Mouse (Mus musculus) olfactory bulb, adult 2 months (tissue): ENCODE data around the gene Fbxo27. TPM values are rescaled to one million over a fixed set of nuclear protein-coding genes. Genes with fewer than 3 reads are reported as not detected.

Experiments used
- H3K27ac ChIP-seq: fragments of 200-500 bp; 2 replicates; pipeline ENCODE4 v1.5.1; 2012; ENCODE audit warnings: low read depth, low read length; ENCODE audit not compliant: insufficient read depth
- H3K4me1 ChIP-seq: fragments of 200-500 bp; 2 replicates; pipeline ENCODE4 v1.6.1; 2012; ENCODE audit warnings: low read length; ENCODE audit not compliant: control insufficient read depth, insufficient read depth
- H3K4me3 ChIP-seq: fragments of 200-500 bp; 2 replicates; pipeline ENCODE4 v1.5.1; 2012; ENCODE audit warnings: mild to moderate bottlenecking, low read depth, low read length, moderate library complexity; ENCODE audit not compliant: insufficient read depth
- CTCF ChIP-seq: fragments of 200-500 bp; IDR thresholded peaks from 2 replicates; pipeline ENCODE4 v1.5.1; 2012; ENCODE audit warnings: low read depth, mild to moderate bottlenecking, low read length, moderate library complexity; ENCODE audit not compliant: insufficient read depth
- POLR2A ChIP-seq: fragments of 200-500 bp; IDR thresholded peaks from 2 replicates; pipeline ENCODE4 v1.6.1; 2012; ENCODE audit warnings: mild to moderate bottlenecking, low read depth, low read length, moderate library complexity; ENCODE audit not compliant: insufficient read depth
- WGBS: fragments of 180-500 bp; shearing (Covaris S2); methylation state at CpG from one replicate; pipeline ENCODE4 v1.1.7; 2018; 5-methylcytosine and 5-hydroxymethylcytosine counted together
- polyA plus RNA-seq: library from polyadenylated mRNA; stranded (reverse); fragments of >200 nt; gene quantifications from 2 replicates; pipeline ENCODE4 v1.2.4, GENCODE M21; 2012; ENCODE audit warnings: low replicate concordance; ENCODE audit not compliant: missing spikeins, insufficient read depth, insufficient read length

The Fbxo27 gene
- polyA plus RNA-seq, 1 experiment: not detected

DNA sequence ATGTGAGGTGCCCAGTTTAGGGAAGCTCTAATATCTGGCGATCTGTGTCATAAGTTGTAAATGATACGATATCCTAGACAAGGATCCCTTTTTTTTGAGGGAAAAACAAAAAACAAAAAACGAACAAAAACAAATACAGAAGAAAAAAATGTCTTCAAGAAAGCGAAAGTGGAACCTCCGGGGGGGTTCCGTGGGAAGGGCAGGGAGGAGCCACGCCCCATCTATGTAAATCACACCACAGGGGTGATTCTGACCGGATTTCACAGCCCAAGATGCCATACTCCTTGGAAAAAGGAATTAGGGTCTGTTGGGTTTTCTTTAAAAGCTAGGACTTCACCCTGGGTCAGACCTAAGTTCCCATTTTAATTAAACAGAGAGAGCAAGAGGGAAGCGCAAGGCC, 17.7 kb upstream of the Fbxo27 start:
- H3K27ac ChIP-seq: no peak overlapping the region
- H3K4me1 ChIP-seq: no peaks in the 10 kb centered on the region
- TF ChIP-seq CTCF (no peak), POLR2A (no peak)
- WGBS: 81% methylated on average over 9 of the region's 9 CpGs
- H3K4me3 ChIP-seq: no peak overlapping the region

DNA sequence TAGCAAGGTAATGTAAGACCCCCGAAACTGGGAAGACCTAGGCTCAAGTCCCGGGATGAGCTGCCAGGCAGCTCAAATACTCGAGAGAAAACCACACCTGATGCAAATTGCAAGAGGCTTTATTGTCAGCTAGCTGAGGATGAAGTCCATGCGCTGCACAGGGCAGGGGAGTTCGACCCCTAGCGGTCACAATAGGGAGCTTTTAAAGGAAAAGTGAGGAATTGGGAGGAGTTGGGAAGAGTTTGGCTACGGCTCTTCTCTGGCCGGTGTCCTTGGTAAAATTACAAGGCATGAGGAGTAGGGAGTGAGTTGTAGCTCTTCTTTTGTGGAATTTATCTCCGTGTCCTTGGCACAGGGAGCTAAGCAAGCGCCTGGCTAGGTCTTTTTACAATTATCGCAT, 16.9 kb upstream of the Fbxo27 start:
- WGBS: 45% methylated on average over 11 of the region's 11 CpGs
- no peak overlapping the region for H3K27ac ChIP-seq
- TF ChIP-seq POLR2A: no peak
- no peak for TF ChIP-seq CTCF
- H3K4me3 ChIP-seq: no peak overlapping the region
- no peaks in the 10 kb centered on the region for H3K4me1 ChIP-seq

DNA sequence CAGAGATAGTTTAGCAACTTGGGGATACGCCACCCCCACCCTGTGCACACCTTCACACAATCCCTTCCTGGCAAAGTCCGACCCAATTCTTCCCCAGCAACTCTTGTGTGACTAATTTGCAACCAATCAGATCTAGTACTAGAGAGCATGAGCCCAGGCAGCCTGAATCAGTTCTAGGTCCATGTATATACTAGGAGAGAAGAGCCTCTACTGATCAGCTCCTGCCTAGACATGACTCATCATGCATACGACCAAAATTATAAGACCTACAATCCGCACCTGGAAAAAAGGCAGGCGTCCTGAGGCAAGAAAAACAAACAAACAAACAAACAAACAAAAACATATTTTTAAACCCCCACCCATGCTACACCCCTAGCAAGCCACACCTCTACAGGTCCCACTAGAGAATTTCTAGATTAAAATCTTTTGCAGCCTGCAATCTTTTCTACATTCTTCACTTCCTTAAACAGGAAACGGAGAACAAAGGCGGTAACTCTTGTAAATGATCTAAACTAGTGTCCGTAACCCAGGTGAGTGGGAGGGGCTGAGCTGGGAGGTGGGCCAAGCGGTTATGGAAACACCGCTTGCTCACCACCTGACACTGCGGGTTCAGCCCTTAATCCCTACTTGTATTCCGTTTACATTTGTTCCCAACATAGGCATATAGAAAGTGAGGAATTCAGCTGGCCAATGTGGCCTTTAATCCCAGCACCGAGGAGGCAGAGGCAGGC, 15.7 kb upstream of the Fbxo27 start:
- no peak overlapping the region for H3K27ac ChIP-seq
- no peak overlapping the region for H3K4me3 ChIP-seq
- 84% methylated on average over 13 of the region's 13 CpGs for WGBS
- no peak for TF ChIP-seq POLR2A
- H3K4me1 ChIP-seq: no peaks in the 10 kb centered on the region

DNA sequence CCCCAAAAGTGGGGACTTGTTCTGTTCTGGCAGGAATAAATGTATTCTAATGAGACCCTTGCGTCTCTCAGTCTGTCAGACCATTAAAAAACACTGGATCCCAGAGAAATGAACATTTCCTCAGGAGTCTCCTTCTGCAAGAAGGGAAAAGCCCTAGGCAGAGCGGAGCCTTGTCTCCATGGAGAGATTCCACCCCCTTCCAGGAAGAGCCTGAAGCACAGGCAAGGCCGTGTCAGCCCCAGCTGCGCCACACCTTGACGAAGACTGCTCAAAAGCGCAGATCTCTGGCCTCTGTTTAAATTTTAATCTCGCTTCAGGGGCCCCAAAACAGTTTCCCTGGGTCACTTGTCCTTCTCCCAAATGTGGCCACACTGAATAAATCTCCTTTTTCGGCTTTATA, 15.0 kb upstream of the Fbxo27 start:
- no peak overlapping the region for H3K4me3 ChIP-seq
- TF ChIP-seq CTCF: no peak
- no peaks in the 10 kb centered on the region for H3K4me1 ChIP-seq
- no peak overlapping the region for H3K27ac ChIP-seq
- 85% methylated on average over 8 of the region's 8 CpGs for WGBS

DNA sequence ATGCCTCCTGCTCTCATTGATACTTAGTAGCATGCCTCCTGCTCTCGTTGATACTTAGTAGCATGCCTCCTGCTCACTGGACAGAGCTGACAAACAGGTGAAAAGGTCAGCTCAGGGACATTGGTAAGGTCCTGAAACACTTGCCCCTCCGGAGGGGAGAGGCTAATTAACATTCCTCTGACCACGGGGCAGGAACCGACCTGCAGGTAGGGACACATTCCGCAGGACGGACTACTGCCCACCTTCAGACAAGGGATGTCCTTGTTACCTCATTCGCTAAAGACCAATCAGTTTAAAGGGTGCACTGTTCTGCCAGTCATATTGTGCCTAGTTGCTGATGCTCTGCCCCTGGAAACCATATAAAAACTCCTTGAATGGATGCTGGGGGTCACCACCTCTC, 1.6 kb upstream of the Fbxo27 start:
- Histone ChIP-seq H3K27ac (no peak overlapping the region), H3K4me3 (no peak overlapping the region), H3K4me1 (peaks cover 12% of the 10 kb centered on the region)
- WGBS: 70% methylated on average over 7 of the region's 7 CpGs
- no peak for TF ChIP-seq POLR2A
- TF ChIP-seq CTCF: no peak

DNA sequence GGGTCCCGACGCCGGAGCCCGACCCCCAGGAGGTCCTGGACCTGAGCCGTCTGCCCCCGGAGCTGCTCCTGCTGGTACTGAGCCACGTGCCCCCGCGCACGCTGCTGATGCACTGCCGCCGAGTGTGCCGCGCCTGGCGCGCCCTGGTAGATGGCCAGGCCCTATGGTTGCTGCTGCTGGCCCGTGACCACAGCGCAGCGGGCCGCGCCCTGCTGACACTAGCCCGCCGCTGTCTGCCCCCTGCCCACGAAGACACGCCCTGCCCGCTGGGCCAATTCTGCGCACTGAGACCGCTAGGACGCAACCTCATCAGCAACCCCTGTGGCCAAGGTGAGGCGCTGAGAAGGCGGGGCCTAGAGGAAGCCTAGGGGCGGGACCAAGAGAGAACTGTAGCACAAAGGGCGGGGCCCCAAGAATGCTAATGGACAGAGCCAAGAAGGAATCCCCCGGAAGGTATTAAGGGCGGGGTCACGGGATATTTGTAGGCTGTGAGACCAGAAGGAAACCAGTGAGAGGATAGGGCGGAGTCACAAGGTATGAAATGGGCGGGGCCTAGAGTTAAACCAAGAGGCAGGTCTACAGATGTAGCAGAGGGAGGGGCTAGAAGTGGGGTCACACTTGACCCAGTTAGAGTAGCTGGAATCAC, 795 bp downstream of the Fbxo27 start:
- H3K4me3 ChIP-seq: peak overlapping the region; percentile 61
- H3K27ac ChIP-seq: 0 out of 2 replicates have a peak overlapping the region, but pooled peaks have one; percentile 10
- under 1% methylated on average over 38 of the region's 38 CpGs for WGBS
- no peak for TF ChIP-seq CTCF
- no peak; the same call in 1 of the 2 replicates for TF ChIP-seq POLR2A
- peaks cover 12% of the 10 kb centered on the region for H3K4me1 ChIP-seq

DNA sequence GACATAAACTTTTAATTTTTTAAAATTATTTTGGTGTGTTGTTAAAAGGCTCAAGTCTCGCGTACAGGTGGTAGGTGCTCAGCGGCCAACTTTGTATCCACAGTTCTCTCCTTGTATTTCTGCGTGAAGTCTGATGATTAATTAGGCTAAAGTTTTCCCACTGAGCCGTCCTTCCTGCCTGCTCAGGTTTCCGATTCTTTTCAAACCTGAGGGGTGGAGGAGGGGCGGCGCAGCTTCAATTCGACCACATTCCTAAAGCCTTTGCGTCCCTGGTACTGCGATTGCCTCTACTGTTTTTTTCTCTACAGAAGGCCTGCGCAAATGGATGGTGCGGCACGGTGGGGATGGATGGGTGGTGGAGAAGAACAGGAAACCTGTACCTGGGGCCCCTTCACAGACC, 1.8 kb downstream of the Fbxo27 start:
- H3K4me3 ChIP-seq: no peak overlapping the region
- 24% methylated on average over 14 of the region's 14 CpGs for WGBS
- TF ChIP-seq CTCF: no peak
- no peak for TF ChIP-seq POLR2A
- H3K4me1 ChIP-seq: peaks cover 12% of the 10 kb centered on the region
- no peak overlapping the region for H3K27ac ChIP-seq

DNA sequence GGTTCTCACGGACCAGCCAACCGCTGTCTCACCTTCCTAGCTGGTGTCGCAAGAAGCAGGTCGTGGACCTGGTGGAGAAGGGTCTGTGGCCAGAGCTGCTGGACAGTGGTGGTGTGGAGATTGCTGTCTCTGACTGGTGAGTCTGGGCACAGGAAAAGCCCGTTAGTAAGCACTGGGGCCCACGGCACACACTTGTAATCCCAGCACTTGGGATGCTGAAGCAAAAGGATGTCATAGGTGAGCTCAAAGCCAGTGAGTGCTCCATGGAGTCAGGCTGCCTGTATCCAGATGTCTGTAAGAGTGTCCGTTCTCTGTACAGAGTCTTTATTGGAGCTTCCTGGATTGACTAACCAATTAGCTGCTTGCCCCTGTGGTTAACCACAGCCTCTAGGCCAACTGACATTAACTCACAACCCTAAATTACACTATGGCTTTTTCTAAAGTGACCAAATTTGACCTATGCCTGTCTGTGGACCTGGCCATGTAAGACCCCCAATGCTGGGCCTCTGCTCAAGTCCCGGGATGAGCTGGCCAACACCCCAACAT, 2.4 kb downstream of the Fbxo27 start:
- Histone ChIP-seq H3K27ac (no peak overlapping the region), H3K4me3 (no peak overlapping the region), H3K4me1 (peaks cover 12% of the 10 kb centered on the region)
- WGBS: 64% methylated on average over 8 of the region's 8 CpGs
- TF ChIP-seq CTCF (no peak), POLR2A (no peak)

DNA sequence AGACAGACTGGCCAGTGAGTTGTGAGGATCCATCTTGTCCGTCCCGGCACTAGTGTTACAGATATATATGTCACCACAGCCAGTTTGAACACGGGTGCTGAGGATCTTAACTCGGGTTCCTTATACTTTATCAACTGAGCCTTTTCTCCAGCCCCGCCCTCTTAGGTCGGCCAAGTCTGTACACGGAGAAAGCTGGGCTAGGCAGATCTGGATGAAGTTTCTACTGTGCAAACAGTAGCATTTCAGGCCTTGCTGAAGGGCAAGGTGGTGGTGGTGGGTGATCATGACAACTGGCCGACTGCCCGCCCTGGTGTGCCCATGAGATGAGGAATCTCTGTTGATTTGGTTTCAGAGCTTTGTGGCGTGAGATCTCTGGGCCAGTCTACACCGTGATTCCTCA, 4.6 kb downstream of the Fbxo27 start:
- H3K4me3 ChIP-seq: no peak overlapping the region
- no peak for TF ChIP-seq POLR2A
- no peak for TF ChIP-seq CTCF
- H3K4me1 ChIP-seq: peaks cover 12% of the 10 kb centered on the region
- WGBS: 94% methylated on average over 11 of the region's 11 CpGs
- H3K27ac ChIP-seq: no peak overlapping the region
